Comparison of ENCODE assay signal across 25 mouse cellular contexts in genomic region chr9:67787671-67788070, GRCm38 (mm10). TPM values are rescaled to one million over a fixed set of nuclear protein-coding genes. Genes with fewer than 3 reads are reported as not detected.
DNase-seq lines count a peak whose midpoint lies in the region; ATAC-seq and TF ChIP-seq lines count a peak whose summit lies in the region.
"Had no signal": no experiment of that assay in that cellular context is flagged by ENCODE, and none has a peak within 500 bp of the region (broad histone marks: within the 10 kb centered on the region; RNA-seq: fewer than 3 reads in every experiment).

No protein-coding gene starts in this region.

- WGBS in kidney, postnatal 0 days, result 65% methylated on average over 6 of the region's 6 CpGs
- 59% methylated on average over 6 of the region's 6 CpGs for WGBS in kidney, embryonic 16.5 days
- WGBS in liver, embryonic 13.5 days (ENCODE audit: insufficient replicate concordance), result 49% methylated on average over 6 of the region's 6 CpGs
- 50% methylated on average over 6 of the region's 6 CpGs for WGBS in liver, embryonic 12.5 days (ENCODE audit: insufficient replicate concordance)

- ATAC-seq in kidney, postnatal 0 days (replicated peaks; ENCODE audit: low FRiP score, low read depth), result no peak
- no peak for ATAC-seq in kidney, embryonic 16.5 days (ENCODE audit: low FRiP score, low TSS enrichment)
- no peak for ATAC-seq in liver, embryonic 13.5 days (ENCODE audit: low read depth)
- no peak for ATAC-seq in liver, embryonic 12.5 days
- ATAC-seq: forebrain, embryonic 16.5 days; hindbrain, embryonic 16.5 days; Patski had no signal

- no peaks in the 10 kb centered on the region for H3K36me3 ChIP-seq in kidney, postnatal 0 days (ENCODE audit: insufficient read depth, low read length)
- H3K36me3 ChIP-seq in kidney, embryonic 16.5 days (ENCODE audit: insufficient read depth, low read length), result no peaks in the 10 kb centered on the region
- no peaks in the 10 kb centered on the region for H3K36me3 ChIP-seq in liver, embryonic 13.5 days
- H3K36me3 ChIP-seq in liver, embryonic 12.5 days, result no peaks in the 10 kb centered on the region
- H3K36me3 ChIP-seq: embryonic facial prominence, embryonic 15.5 days; heart, embryonic 10.5 days; hindbrain, embryonic 12.5 days had no signal

- no peaks in the 10 kb centered on the region for H3K9me3 ChIP-seq in kidney, postnatal 0 days (replicated peaks; ENCODE audit: low read length)
- 0 out of 2 replicates have a peak, but pooled peaks cover 4% of the 10 kb centered on the region for H3K9me3 ChIP-seq in kidney, embryonic 16.5 days (ENCODE audit: low read length)
- no peaks in the 10 kb centered on the region; the same call in 1 of the 2 replicates for H3K9me3 ChIP-seq in liver, embryonic 13.5 days (replicated peaks)
- H3K9me3 ChIP-seq in liver, embryonic 12.5 days (replicated peaks), result peaks cover 6% of the 10 kb centered on the region; the same call in 1 of the 2 replicates
- H3K9me3 ChIP-seq: embryonic facial prominence, embryonic 15.5 days; hindbrain, embryonic 12.5 days had no signal

- no peak overlapping the region for H3K9ac ChIP-seq in kidney, postnatal 0 days (ENCODE audit: low read depth, low read length)
- H3K9ac ChIP-seq in kidney, embryonic 16.5 days (replicated peaks; ENCODE audit: low read length), result no peak overlapping the region
- H3K9ac ChIP-seq in liver, embryonic 13.5 days, result no peak overlapping the region
- no peak overlapping the region for H3K9ac ChIP-seq in liver, embryonic 12.5 days
- H3K9ac ChIP-seq: embryonic facial prominence, embryonic 15.5 days; hindbrain, embryonic 12.5 days had no signal

- no peak for TF ChIP-seq CTCF in kidney, postnatal 0 days (IDR thresholded peaks at IDR 0.05; ENCODE audit: low read depth)

- H3K4me3 ChIP-seq in kidney, postnatal 0 days (replicated peaks; ENCODE audit: low read depth, low read length), result no peak overlapping the region
- H3K4me3 ChIP-seq in kidney, embryonic 16.5 days (ENCODE audit: low read length), result no peak overlapping the region
- H3K4me3 ChIP-seq in liver, embryonic 13.5 days (replicated peaks), result no peak overlapping the region
- H3K4me3 ChIP-seq in liver, embryonic 12.5 days, result no peak overlapping the region
- H3K4me3 ChIP-seq: embryonic facial prominence, embryonic 15.5 days; erythroblast, embryonic 14.5 days; heart, embryonic 10.5 days; hindbrain, embryonic 12.5 days had no signal

- DNase-seq in kidney, postnatal 0 days (ENCODE audit: low spot score), result peak; percentile 8
- peak; percentile 3 for DNase-seq in liver, embryonic 13.5 days
- DNase-seq in ES-CJ7 (ENCODE audit: low read depth, low spot score), result peak; percentile 21
- DNase-seq in induced T-regulatory cell, adult 2 months (ENCODE audit: low read depth), result peak; percentile 22
- no peak for DNase-seq in spleen, adult 12 weeks (ENCODE audit: low spot score)
- DNase-seq: adrenal gland, adult 8-10 months; adrenal gland, postnatal 36 days; cerebellum, adult 2 months; cerebellum, postnatal 14 days; embryo, embryonic 11 days; gastrocnemius, postnatal 10 days; heart, adult 18-20 months; heart, postnatal 10 days; heart, postnatal 4 days had no signal

- H3K27me3 ChIP-seq in kidney, postnatal 0 days (ENCODE audit: insufficient read depth, low read length), result no peaks in the 10 kb centered on the region
- no peaks in the 10 kb centered on the region for H3K27me3 ChIP-seq in kidney, embryonic 16.5 days (ENCODE audit: insufficient read depth, low read length)
- H3K27me3 ChIP-seq in liver, embryonic 13.5 days, result peaks cover 4% of the 10 kb centered on the region; the same call in 1 of the 2 replicates
- H3K27me3 ChIP-seq in liver, embryonic 12.5 days (replicated peaks), result no peaks in the 10 kb centered on the region; the same call in none of the 2 replicates
- H3K27me3 ChIP-seq: CH12.LX; embryonic facial prominence, embryonic 15.5 days; hindbrain, embryonic 12.5 days had no signal

- no peak overlapping the region for H3K27ac ChIP-seq in kidney, postnatal 0 days
- no peak overlapping the region for H3K27ac ChIP-seq in kidney, embryonic 16.5 days (ENCODE audit: low read length)
- no peak overlapping the region for H3K27ac ChIP-seq in liver, embryonic 13.5 days
- no peak overlapping the region for H3K27ac ChIP-seq in liver, embryonic 12.5 days
- H3K27ac ChIP-seq: embryonic facial prominence, embryonic 15.5 days; heart, embryonic 10.5 days; hindbrain, embryonic 12.5 days had no signal

- H3K4me1 ChIP-seq in kidney, postnatal 0 days (replicated peaks; ENCODE audit: insufficient read depth, low read length), result no peaks in the 10 kb centered on the region
- H3K4me1 ChIP-seq in kidney, embryonic 16.5 days (ENCODE audit: insufficient read depth, low read length), result no peaks in the 10 kb centered on the region
- H3K4me1 ChIP-seq in liver, embryonic 13.5 days (replicated peaks), result no peaks in the 10 kb centered on the region
- no peaks in the 10 kb centered on the region for H3K4me1 ChIP-seq in liver, embryonic 12.5 days
- H3K4me1 ChIP-seq: embryonic facial prominence, embryonic 15.5 days; heart, embryonic 10.5 days; hindbrain, embryonic 12.5 days had no signal

- H3K4me2 ChIP-seq in kidney, postnatal 0 days (ENCODE audit: low read length), result no peak overlapping the region
- H3K4me2 ChIP-seq in kidney, embryonic 16.5 days (replicated peaks; ENCODE audit: low read depth, low read length), result no peak overlapping the region
- H3K4me2 ChIP-seq in liver, embryonic 13.5 days, result no peak overlapping the region
- H3K4me2 ChIP-seq in liver, embryonic 12.5 days, result no peak overlapping the region
- H3K4me2 ChIP-seq: embryonic facial prominence, embryonic 15.5 days; hindbrain, embryonic 12.5 days had no signal

RNA-seq across cellular contexts. Expression of gene C2cd4b, which starts 28.4 kb away (rescaled TPM):
- 0.32 and 0.54 TPM in 2 replicates for polyA plus RNA-seq in kidney, postnatal 0 days (2015; fragmentation: Nextera tagmentation; extraction: Ambion mirVana)
- polyA plus RNA-seq in kidney, embryonic 16.5 days (2015; fragmentation: Nextera tagmentation; extraction: Ambion mirVana), result 0.15 TPM in 1 of 2 replicates, not detected in the other
- not detected in 2 replicates for polyA plus RNA-seq in liver, embryonic 13.5 days (2015; fragmentation: Nextera tagmentation; extraction: Ambion mirVana)
- polyA plus RNA-seq in liver, embryonic 12.5 days (2016; fragmentation: Nextera tagmentation; extraction: Ambion mirVana), result 0.12 TPM in 1 of 2 replicates, not detected in the other
- polyA plus RNA-seq: embryonic facial prominence, embryonic 11.5 days; erythroblast, embryonic 14.5 days had no signal

RNA-seq across cellular contexts. Expression of gene C2cd4a, which starts 44.5 kb away (rescaled TPM):
- polyA plus RNA-seq in kidney, postnatal 0 days (2015; fragmentation: Nextera tagmentation; extraction: Ambion mirVana), result 0.32 and 0.61 TPM in 2 replicates
- 0.44 and 0.54 TPM in 2 replicates for polyA plus RNA-seq in kidney, embryonic 16.5 days (2015; fragmentation: Nextera tagmentation; extraction: Ambion mirVana)
- 3.4 and 4.2 TPM in 2 replicates for polyA plus RNA-seq in liver, embryonic 13.5 days (2015; fragmentation: Nextera tagmentation; extraction: Ambion mirVana)
- 6.4 and 6.5 TPM in 2 replicates for polyA plus RNA-seq in liver, embryonic 12.5 days (2016; fragmentation: Nextera tagmentation; extraction: Ambion mirVana)
- polyA plus RNA-seq: embryonic facial prominence, embryonic 11.5 days; forebrain, embryonic 16.5 days; hindbrain, embryonic 12.5 days had no signal

RNA-seq across cellular contexts. Expression of gene Vps13c, which starts 52.5 kb away (rescaled TPM):
- polyA plus RNA-seq in kidney, postnatal 0 days (2015; fragmentation: Nextera tagmentation; extraction: Ambion mirVana), result 3.6 and 3.7 TPM in 2 replicates
- polyA plus RNA-seq in kidney, embryonic 16.5 days (2015; fragmentation: Nextera tagmentation; extraction: Ambion mirVana), result 3.2 and 4.6 TPM in 2 replicates
- 6.5 and 7.2 TPM in 2 replicates for polyA plus RNA-seq in liver, embryonic 13.5 days (2015; fragmentation: Nextera tagmentation; extraction: Ambion mirVana)
- polyA plus RNA-seq in liver, embryonic 12.5 days (2016; fragmentation: Nextera tagmentation; extraction: Ambion mirVana), result 9.7 and 11.7 TPM in 2 replicates
